Mouse (Mus musculus) left cerebral cortex, postnatal 4 days (tissue): Measurements from ENCODE around the gene Npr1. TPM values are rescaled to one million over a fixed set of nuclear protein-coding genes. Genes with fewer than 3 reads are reported as not detected.

Experiments used
- DNase-seq: peaks from one replicate; pipeline ENCODE4 v3.0.0-alpha.2; 2022
- intact Hi-C: fragments of 180-260 bp; cut with DNase I; formaldehyde crosslinking; loops from one replicate; pipeline ENCODE4 v1.15.1; 2025
- total RNA-seq, 2 experiments: library from RNA; stranded (reverse); gene quantifications; 2 replicates each; pipeline ENCODE4 v1.2.3; 2021

Gene Npr1
- total RNA-seq, 2 experiments from 2014 or later = 3.1 to 3.8 TPM

DNA sequence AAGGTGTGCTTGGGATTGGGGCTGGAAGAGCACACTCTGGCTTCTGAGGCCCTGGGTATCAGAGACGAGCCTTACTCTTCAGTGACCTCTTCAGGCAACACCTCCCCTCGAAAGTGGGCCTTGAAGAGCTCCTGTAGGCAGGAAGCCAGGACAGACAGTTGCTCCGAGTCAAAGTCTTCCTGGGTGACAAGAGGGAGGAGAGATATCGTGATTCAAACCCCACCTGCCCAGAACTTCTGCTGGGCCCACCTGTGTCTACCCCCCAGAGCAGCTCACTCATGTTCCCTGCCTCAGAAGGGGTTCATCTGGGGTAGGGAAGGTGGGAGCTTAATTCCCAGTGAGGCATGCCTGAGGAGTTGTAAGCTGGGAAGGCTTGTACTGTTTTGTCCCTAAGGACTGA is 64.7 kb downstream of the Npr1 start:
- no peak for DNase-seq
- intact Hi-C loops = no loop called here

Other genes starting within 250 kb of the Npr1 start
- gene Jtb, start 234.3 kb downstream of the Npr1 start, total RNA-seq = 10 to 100 TPM; 42.7 to 53.0 TPM
- under 1 TPM; 0.24 to 0.28 TPM for gene Creb3l4, start 222.4 kb downstream of the Npr1 start, total RNA-seq
- 10 to 100 TPM; 41.2 TPM for gene Slc39a1, start 217.7 kb downstream of the Npr1 start, total RNA-seq
- gene Crtc2, start 211.7 kb downstream of the Npr1 start, total RNA-seq = 10 to 100 TPM; 29.6 to 31.4 TPM
- 10 to 100 TPM; 29.8 to 29.9 TPM for gene Dennd4b, start 200.7 kb downstream of the Npr1 start, total RNA-seq
- 100 to 1,000 TPM; 101 to 117 TPM for gene Gatad2b, start 172.7 kb downstream of the Npr1 start, total RNA-seq
- 10 to 100 TPM; 25.8 to 26.3 TPM for gene Slc27a3, start 75.9 kb downstream of the Npr1 start, total RNA-seq
- gene Ints3, start 32.2 kb downstream of the Npr1 start, total RNA-seq = 10 to 100 TPM; 71.0 to 73.8 TPM
- gene Ilf2, start 10.3 kb upstream of the Npr1 start, total RNA-seq = 100 to 1,000 TPM; 155 to 161 TPM
- gene Snapin, start 25.2 kb upstream of the Npr1 start, total RNA-seq = 10 to 100 TPM; 35.4 to 37.2 TPM
- 100 to 1,000 TPM; 193 to 199 TPM for gene Chtop, start 43.6 kb upstream of the Npr1 start, total RNA-seq
- gene S100a1, start 48.5 kb upstream of the Npr1 start, total RNA-seq = 10 to 100 TPM; 25.2 to 25.4 TPM
- 10 to 100 TPM in 1 of 2 experiments, 1 to 10 TPM in 1; 9.7 to 12.2 TPM for gene S100a13, start 48.6 kb upstream of the Npr1 start, total RNA-seq
- not detected for gene S100a14, start 61.0 kb upstream of the Npr1 start, total RNA-seq
- gene S100a16, start 71.4 kb upstream of the Npr1 start, total RNA-seq = 10 to 100 TPM; 46.9 to 51.6 TPM
- 1 to 10 TPM in 1 of 2 experiments, under 1 TPM in 1; 0.40 to 2.0 TPM for gene S100a3, start 94.7 kb upstream of the Npr1 start, total RNA-seq
- gene S100a2, start 124.4 kb upstream of the Npr1 start, total RNA-seq = not detected
- gene Gm42674, start 136.0 kb upstream of the Npr1 start, total RNA-seq = not detected
- gene S100a4, start 137.9 kb upstream of the Npr1 start, total RNA-seq = 1 to 10 TPM; 3.3 to 6.2 TPM
- not detected for gene S100a5, start 142.7 kb upstream of the Npr1 start, total RNA-seq
- 10 to 100 TPM; 13.1 to 20.7 TPM for gene S100a6, start 147.0 kb upstream of the Npr1 start, total RNA-seq
- under 1 TPM; 0.30 to 0.46 TPM for gene S100a7a, start 188.2 kb upstream of the Npr1 start, total RNA-seq
- 1 to 10 TPM; 1.5 to 1.7 TPM for gene S100a8, start 203.1 kb upstream of the Npr1 start, total RNA-seq
- 1 to 10 TPM; 1.3 to 2.0 TPM for gene S100a9, start 229.9 kb upstream of the Npr1 start, total RNA-seq